Mouse (Mus musculus): Measurements from ENCODE around the gene Alg2. TPM values are rescaled to one million over a fixed set of nuclear protein-coding genes. Genes with fewer than 3 reads are reported as not detected.

Gene Alg2
- total RNA-seq, 2 experiments from 2014 or later, result 124 to 126 TPM

GRCm38 (mm10) chr4:47474730-47475643 is 854 bp upstream of the Alg2 start:
- no peak for DNase-seq (ENCODE audit: low spot score in 2 of 2)
- intact Hi-C loops (cut with DNase I), result no loop called here

- intact Hi-C loops (cut with DNase I), result no loop called here
- no peak for DNase-seq (ENCODE audit: low spot score in 2 of 2)
These were observed 556 bp downstream of the Alg2 start for GRCm38 (mm10) chr4:47473586-47473967.

GRCm38 (mm10) chr4:47467196-47467595 is 6.9 kb downstream of the Alg2 start:
- no peak for DNase-seq (ENCODE audit: low spot score in 2 of 2)
- intact Hi-C loops (cut with DNase I), result no loop called here

GRCm38 (mm10) chr4:47449586-47450522 is 24.3 kb downstream of the Alg2 start:
- DNase-seq (ENCODE audit: low spot score in 2 of 2), result no peak
- intact Hi-C loops (cut with DNase I), result no loop called here

- no peak for DNase-seq (ENCODE audit: low spot score in 2 of 2)
- intact Hi-C loops (cut with DNase I), result no loop called here
These were observed 25.0 kb downstream of the Alg2 start for GRCm38 (mm10) chr4:47449116-47449515.

GRCm38 (mm10) chr4:47448526-47448925 is 25.6 kb downstream of the Alg2 start:
- intact Hi-C loops (cut with DNase I), result no loop called here
- DNase-seq (ENCODE audit: low spot score in 2 of 2), result no peak

- intact Hi-C loops (cut with DNase I), result no loop called here
- peak in 1 of 2 experiments; percentile 80 for DNase-seq (ENCODE audit: low spot score in 2 of 2)
These were observed 33.2 kb downstream of the Alg2 start for GRCm38 (mm10) chr4:47440951-47441350.

GRCm38 (mm10) chr4:47438956-47439355 is 35.2 kb downstream of the Alg2 start:
- no peak for DNase-seq (ENCODE audit: low spot score in 2 of 2)

GRCm38 (mm10) chr4:47437365-47438340 is 36.5 kb downstream of the Alg2 start:
- DNase-seq (ENCODE audit: low spot score in 2 of 2), result peak; percentile 90 to 94
- intact Hi-C loops (cut with DNase I), result loop anchor here (1.0 to 10.0 kb wide), 4 partner anchors 65 to 970 kb away; no protein-coding TSS in a partner anchor

More at GRCm38 (mm10) chr4:47438956-47439355, 35.2 kb downstream of the Alg2 start:
- intact Hi-C loops (cut with DNase I), result loop anchor here (1.0 to 10.0 kb wide), 4 partner anchors 63 to 968 kb away; no protein-coding TSS in a partner anchor

- intact Hi-C loops (cut with DNase I), result loop anchor here (5.0 to 10.0 kb wide), 3 partner anchors 67 to 972 kb away; no protein-coding TSS in a partner anchor
These were observed 38.4 kb downstream of the Alg2 start for GRCm38 (mm10) chr4:47435566-47436360.

GRCm38 (mm10) chr4:47435131-47435530 is 39.0 kb downstream of the Alg2 start:
- DNase-seq (ENCODE audit: low spot score in 2 of 2), result no peak
- intact Hi-C loops (cut with DNase I), result loop anchor here (5.0 to 10.0 kb wide), 3 partner anchors 67 to 972 kb away; no protein-coding TSS in a partner anchor

More at GRCm38 (mm10) chr4:47435566-47436360, 38.4 kb downstream of the Alg2 start:
- no peak for DNase-seq (ENCODE audit: low spot score in 2 of 2)

- intact Hi-C loops (cut with DNase I), result loop anchor here (10.0 kb wide), 1 partner anchor 162 kb away; no protein-coding TSS in a partner anchor
- DNase-seq (ENCODE audit: low spot score in 2 of 2), result no peak
These were observed 41.4 kb downstream of the Alg2 start for GRCm38 (mm10) chr4:47432766-47433165.

GRCm38 (mm10) chr4:47431081-47431480 is 43.1 kb downstream of the Alg2 start:
- intact Hi-C loops (cut with DNase I), result loop anchor here (10.0 kb wide), 1 partner anchor 164 kb away; no protein-coding TSS in a partner anchor
- no peak for DNase-seq (ENCODE audit: low spot score in 2 of 2)

GRCm38 (mm10) chr4:47430557-47430956 is 43.6 kb downstream of the Alg2 start:
- DNase-seq (ENCODE audit: low spot score in 2 of 2), result no peak
- intact Hi-C loops (cut with DNase I), result loop anchor here (10.0 kb wide), 1 partner anchor 164 kb away; no protein-coding TSS in a partner anchor

- intact Hi-C loops (cut with DNase I), result no loop called here
- no peak for DNase-seq (ENCODE audit: low spot score in 2 of 2)
These were observed 46.5 kb downstream of the Alg2 start for GRCm38 (mm10) chr4:47427606-47428005.

GRCm38 (mm10) chr4:47425247-47425830 is 48.8 kb downstream of the Alg2 start:
- DNase-seq (ENCODE audit: low spot score in 2 of 2), result no peak
- intact Hi-C loops (cut with DNase I), result no loop called here

- intact Hi-C loops (cut with DNase I), result no loop called here
These were observed 49.8 kb downstream of the Alg2 start for GRCm38 (mm10) chr4:47424376-47424775.

More at GRCm38 (mm10) chr4:47424376-47424775, 49.8 kb downstream of the Alg2 start:
- DNase-seq (ENCODE audit: low spot score in 2 of 2), result no peak
